Comparison of ENCODE assay signal across 33 mouse cellular contexts in the genomic region with DNA sequence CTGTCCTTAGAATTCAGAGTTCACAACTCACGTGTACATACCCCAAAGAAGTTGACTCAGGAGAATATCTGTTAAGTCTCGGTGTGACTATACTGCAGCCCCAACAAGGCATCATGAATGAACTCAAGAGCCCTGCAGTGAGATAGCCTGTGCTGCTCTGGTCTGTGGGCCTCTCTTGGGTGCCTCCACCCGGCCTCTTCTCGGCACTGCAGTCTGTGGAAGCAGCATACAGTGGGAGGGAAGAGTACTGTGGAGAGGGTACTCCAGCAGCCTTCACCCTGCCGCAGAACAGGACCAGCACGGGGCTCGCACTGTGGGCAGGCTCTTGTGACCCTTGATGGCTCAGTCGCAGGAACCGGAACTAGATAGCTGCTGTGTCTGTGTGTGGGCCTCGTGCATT.
"Had no signal": no experiment of that assay in that cellular context is flagged by ENCODE, and none has a peak within 500 bp of the region (broad histone marks: within the 10 kb centered on the region; RNA-seq: fewer than 3 reads in every experiment).

No protein-coding gene starts in this region.

- H3K27ac ChIP-seq: heart, embryonic 13.5 days; heart, embryonic 15.5 days; hindbrain, embryonic 10.5 days; hindbrain, embryonic 12.5 days; hindbrain, embryonic 13.5 days; hindbrain, embryonic 14.5 days; hindbrain, embryonic 15.5 days; intestine, embryonic 15.5 days; kidney, embryonic 15.5 days; kidney, postnatal 0 days; layer of hippocampus, adult 2 months; left cerebral cortex, adult 2 months had no signal

- H3K4me3 ChIP-seq: heart, embryonic 12.5 days; heart, embryonic 13.5 days; heart, embryonic 15.5 days; hindbrain, embryonic 10.5 days; hindbrain, embryonic 12.5 days; hindbrain, embryonic 13.5 days; hindbrain, embryonic 15.5 days; intestine, embryonic 15.5 days; kidney, embryonic 15.5 days; layer of hippocampus, adult 2 months; left cerebral cortex, adult 2 months had no signal

- H3K9me3 ChIP-seq: heart, embryonic 12.5 days; heart, embryonic 13.5 days; heart, embryonic 15.5 days; hindbrain, embryonic 10.5 days; hindbrain, embryonic 12.5 days; hindbrain, embryonic 13.5 days; hindbrain, embryonic 15.5 days; intestine, embryonic 15.5 days; kidney, embryonic 15.5 days had no signal

- H3K4me1 ChIP-seq: heart, embryonic 12.5 days; heart, embryonic 13.5 days; hindbrain, embryonic 10.5 days; hindbrain, embryonic 12.5 days; hindbrain, embryonic 15.5 days; kidney, embryonic 15.5 days had no signal

- ATAC-seq: hindbrain, embryonic 16.5 days; inflammation-experienced regulatory T-cells, adult 6 months; intestine, embryonic 15.5 days; intestine, embryonic 16.5 days; intestine, postnatal 0 days had no signal

- DNase-seq: heart, postnatal 10 days; heart, postnatal 14 days; heart, postnatal 36 days; heart, postnatal 4 days; kidney, adult 11 months; kidney, adult 18-20 months; kidney, adult 2 months; kidney, adult 8-10 months; kidney, adult 9 months; kidney, postnatal 10 days; kidney, postnatal 14 days; kidney, postnatal 25 days; kidney, postnatal 36 days; kidney, postnatal 4 days; layer of hippocampus, adult 9-11 months; layer of hippocampus, postnatal 36 days had no signal

- H3K9ac ChIP-seq: heart, embryonic 12.5 days; heart, embryonic 13.5 days; heart, embryonic 15.5 days; hindbrain, embryonic 12.5 days; hindbrain, embryonic 13.5 days; hindbrain, embryonic 14.5 days; hindbrain, embryonic 15.5 days; intestine, embryonic 15.5 days; kidney, embryonic 15.5 days had no signal

- H3K27me3 ChIP-seq: heart, embryonic 12.5 days; heart, embryonic 13.5 days; heart, embryonic 15.5 days; hindbrain, embryonic 12.5 days; hindbrain, embryonic 13.5 days; hindbrain, embryonic 15.5 days; intestine, embryonic 15.5 days; kidney, embryonic 15.5 days had no signal

- H3K4me2 ChIP-seq: heart, embryonic 12.5 days; heart, embryonic 13.5 days; heart, embryonic 15.5 days; hindbrain, embryonic 12.5 days; hindbrain, embryonic 13.5 days; hindbrain, embryonic 14.5 days; hindbrain, embryonic 15.5 days; intestine, embryonic 15.5 days; kidney, embryonic 15.5 days had no signal
